Mouse (Mus musculus): ENCODE data around the gene Plek. TPM values are rescaled to one million over a fixed set of nuclear protein-coding genes. Genes with fewer than 3 reads are reported as not detected.

Gene Plek
- 4.1 and 4.4 TPM in 2 replicates for polyA plus RNA-seq (2012; rRNA removed)

DNA sequence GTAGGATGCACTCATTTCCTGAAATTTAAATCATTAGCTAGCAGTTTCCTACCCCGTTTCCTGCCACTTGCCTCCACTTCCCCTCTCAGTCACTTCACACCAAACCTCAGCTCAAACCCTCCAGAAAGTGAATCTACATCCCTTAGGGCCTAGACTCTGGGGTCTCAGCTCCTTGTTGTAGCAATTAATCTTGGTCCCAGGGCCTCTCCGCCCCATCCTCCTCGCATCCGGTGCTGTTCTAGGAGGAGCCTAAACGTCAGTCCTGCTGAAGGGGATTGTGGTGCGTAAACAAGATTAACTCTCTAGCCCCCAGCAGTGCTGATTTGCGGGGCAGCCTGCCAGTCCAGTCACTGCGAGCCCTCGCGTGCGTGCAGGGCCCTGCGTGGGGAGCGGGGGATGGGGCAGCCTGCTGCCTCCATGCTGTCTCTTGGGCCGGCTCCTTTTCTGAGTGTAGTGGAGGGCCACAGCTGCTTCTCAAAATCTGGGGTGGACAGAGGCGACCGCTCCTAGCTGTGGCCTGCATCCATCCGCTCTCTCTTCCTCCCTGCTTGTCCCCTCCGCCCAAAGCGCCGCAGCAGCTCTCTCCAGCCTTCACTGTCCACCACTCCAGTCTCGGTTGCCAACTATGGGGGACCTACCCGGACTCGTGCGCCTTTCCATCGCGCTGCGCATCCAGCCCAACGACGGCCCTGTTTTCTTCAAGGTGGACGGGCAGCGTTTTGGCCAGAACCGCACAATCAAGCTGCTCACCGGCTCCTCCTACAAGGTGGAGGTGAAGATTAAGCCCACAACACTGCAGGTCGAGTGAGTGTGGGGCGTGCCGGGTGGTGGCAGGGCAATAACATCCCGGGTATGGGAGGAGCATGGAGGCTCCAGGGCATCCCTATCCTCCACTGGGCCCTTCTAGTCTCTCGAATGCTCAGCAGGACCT is at the start of gene Plek, which contains the start of gene Cnrip1:
Gene Plek, minus strand, starts transcription at position 837 of the 931 bp plus-strand sequence.
Gene Cnrip1, plus strand, starts transcription at position 42 of the 931 bp plus-strand sequence.

DNA sequence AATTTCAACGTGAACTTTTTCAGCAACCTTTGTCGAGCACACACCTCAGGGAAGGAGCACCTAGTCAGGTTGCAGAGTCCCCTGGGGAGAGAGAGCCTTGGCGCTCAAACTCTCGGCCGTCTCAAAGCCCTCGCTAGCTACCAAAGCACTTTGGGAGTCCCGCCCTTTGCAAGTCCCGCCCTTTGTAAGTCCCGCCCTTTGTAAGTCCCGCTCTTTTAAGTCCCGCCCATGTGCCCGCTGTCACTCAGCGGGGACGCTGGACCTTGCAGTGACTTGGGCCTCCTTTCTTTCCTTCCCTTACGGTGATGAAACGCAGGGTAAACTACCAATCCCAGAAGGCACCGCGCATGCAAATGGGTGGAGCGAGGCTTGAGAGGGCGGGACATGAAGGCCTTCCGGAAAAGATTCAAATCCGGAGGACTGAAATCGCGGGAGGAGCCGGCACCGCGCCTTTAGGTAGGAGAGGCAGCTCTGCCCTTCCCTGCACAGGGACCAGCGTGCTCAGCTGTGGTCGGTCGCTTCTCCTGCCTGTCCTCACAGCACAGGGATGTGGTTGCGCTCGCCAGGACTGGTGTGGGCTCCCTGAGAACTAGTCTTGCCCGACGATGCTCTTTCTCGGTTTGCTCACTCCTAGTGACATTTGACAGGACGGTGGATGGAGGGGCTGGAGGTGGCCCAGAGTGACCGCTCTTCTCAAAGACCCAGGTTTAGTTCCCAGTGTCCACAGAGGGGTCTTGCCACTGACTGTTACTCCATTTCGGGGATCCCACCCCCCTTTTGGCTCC is 101.0 kb downstream of the Plek start, which contains the start of gene Fbxo48:
Gene Fbxo48, plus strand, starts transcription at position 400 of the 785 bp plus-strand sequence.

Other genes with a start within 250 kb of the Plek start
- gene Fbxo48, start 101.0 kb downstream of the Plek start, polyA plus RNA-seq (2012; rRNA removed): 1.5 and 1.6 TPM in 2 replicates
- 219 and 220 TPM in 2 replicates for gene Cnrip1, start 795 bp downstream of the Plek start, polyA plus RNA-seq (2012; rRNA removed)
- 154 TPM in 2 replicates for gene Ppp3r1, start 106.9 kb upstream of the Plek start, polyA plus RNA-seq (2012; rRNA removed)
- 9.3 and 10.4 TPM in 2 replicates for gene Wdr92, start 129.7 kb upstream of the Plek start, polyA plus RNA-seq (2012; rRNA removed)
- gene Pno1, start 159.2 kb upstream of the Plek start, polyA plus RNA-seq (2012; rRNA removed): 14.0 and 14.7 TPM in 2 replicates
- gene C1d, start 205.2 kb upstream of the Plek start, polyA plus RNA-seq (2012; rRNA removed): 96.4 and 101 TPM in 2 replicates